Mouse (Mus musculus) C2C12 (cell line): ENCODE measurements around the gene Runx2.

Source experiments
- CEBPB ChIP-seq: IDR thresholded peaks from one replicate; pipeline ENCODE4 v1.6.1; 2011; ENCODE audit warnings: low read depth, mild to moderate bottlenecking, control low read depth, moderate library complexity
- CTCF ChIP-seq: IDR thresholded peaks from one replicate; pipeline ENCODE4 v1.5.1; 2011; ENCODE audit not compliant: control insufficient read depth, insufficient read depth, insufficient read length
- FOSL1 ChIP-seq: IDR thresholded peaks from one replicate; pipeline ENCODE4 v1.8.0; 2011; ENCODE audit warnings: mild to moderate bottlenecking, low read length; ENCODE audit not compliant: poor library complexity, insufficient read depth, severe bottlenecking
- MAX ChIP-seq: IDR thresholded peaks from one replicate; pipeline ENCODE4 v1.6.1; 2011; ENCODE audit warnings: mild to moderate bottlenecking, control low read depth
- MYOD1 ChIP-seq: IDR thresholded peaks from one replicate; pipeline ENCODE4 v1.6.1; 2011; ENCODE audit warnings: low read depth; ENCODE audit not compliant: control insufficient read depth, insufficient read length
- MYOG ChIP-seq: IDR thresholded peaks from one replicate; pipeline ENCODE4 v1.6.1; 2011; ENCODE audit not compliant: control insufficient read depth, insufficient read length; ENCODE audit errors: extremely low read depth
- USF1 ChIP-seq: IDR thresholded peaks from one replicate; pipeline ENCODE4 v1.6.1; 2011; ENCODE audit warnings: low read depth, mild to moderate bottlenecking, control low read depth, moderate library complexity

- TF ChIP-seq USF1 = no peak
- no peak for TF ChIP-seq CTCF
- TF ChIP-seq FOSL1 = no peak
- no peak for TF ChIP-seq MYOD1
- no peak for TF ChIP-seq MAX
- no peak for TF ChIP-seq MYOG
- TF ChIP-seq CEBPB = no peak
Observed at GRCm38 (mm10) chr17:44489346-44489745, 325.3 kb downstream of the Runx2 start.
